Mouse (Mus musculus) MEL (cell line): ENCODE measurements around the gene Klb. TPM values are rescaled to one million over a fixed set of nuclear protein-coding genes. Genes with fewer than 3 reads are reported as not detected.

ENCODE experiments used
- DNase-seq: peaks from one replicate; pipeline ENCODE4 v3.0.0; 2011; ENCODE audit warnings: low read depth, low spot score
- H3K27ac ChIP-seq: 2 replicates; pipeline ENCODE4 v1.5.1; 2012; ENCODE audit warnings: low read depth, mild to moderate bottlenecking, control low read depth, low read length, moderate library complexity; ENCODE audit not compliant: control insufficient read depth
- H3K27me3 ChIP-seq, 2 experiments: fragments of 150-350 bp in 1 of 2; sonication (generic) in 1 of 2; 2 replicates each; pipeline ENCODE4 v1.6.1; 2012; ENCODE audit warnings: low read length in 2 of 2, mild to moderate bottlenecking in 2 of 2, improper control_type of control experiment in 1 of 2, moderate library complexity in 1 of 2; ENCODE audit not compliant: insufficient read depth in 2 of 2, control insufficient read depth in 1 of 2
- H3K36me3 ChIP-seq, 2 experiments: 2 replicates each; pipeline ENCODE4 v1.6.1; 2012 to 2014; ENCODE audit warnings: low read length in 2 of 2, improper control_type of control experiment in 1 of 2, inconsistent platforms in 1 of 2, mild to moderate bottlenecking in 1 of 2; ENCODE audit not compliant: insufficient read depth in 2 of 2, control insufficient read depth in 1 of 2
- H3K4me1 ChIP-seq, 2 experiments: fragments of 150-350 bp in 1 of 2; sonication (generic) in 1 of 2; 2 replicates each; pipeline ENCODE4 v1.6.1; 2012; ENCODE audit warnings: low read length in 2 of 2, improper control_type of control experiment in 1 of 2, mild to moderate bottlenecking in 1 of 2; ENCODE audit not compliant: insufficient read depth in 2 of 2, control insufficient read depth in 1 of 2
- H3K4me3 ChIP-seq, 2 experiments: fragments of 150-350 bp in 1 of 2; sonication (generic) in 1 of 2; 2 replicates each; pipeline ENCODE4 v1.5.1; 2012; ENCODE audit warnings: low read depth in 2 of 2, low read length in 2 of 2, mild to moderate bottlenecking in 2 of 2, moderate library complexity in 2 of 2, control low read depth in 1 of 2, improper control_type of control experiment in 1 of 2; ENCODE audit not compliant: control insufficient read depth in 1 of 2, insufficient read depth in 1 of 2
- H3K79me2 ChIP-seq: 2 replicates; pipeline ENCODE4 v1.6.1; 2012; ENCODE audit warnings: mild to moderate bottlenecking, low read length, moderate library complexity; ENCODE audit not compliant: control insufficient read depth, poor library complexity, insufficient read depth
- H3K9ac ChIP-seq: 2 replicates; pipeline ENCODE4 v1.6.1; 2012; ENCODE audit warnings: low read depth, mild to moderate bottlenecking, control low read depth, low read length, moderate library complexity; ENCODE audit not compliant: control insufficient read depth, poor library complexity, severe bottlenecking
- H3K9me3 ChIP-seq: fragments of 150-350 bp; sonication (generic); replicated peaks from 2 replicates; pipeline ENCODE4 v1.6.1; 2012; ENCODE audit warnings: mild to moderate bottlenecking, low read length, improper control_type of control experiment, moderate library complexity; ENCODE audit not compliant: insufficient read depth
- BHLHE40 ChIP-seq: IDR thresholded peaks from 2 replicates; pipeline ENCODE4 v1.6.1; 2012; ENCODE audit warnings: low read depth, mild to moderate bottlenecking, inconsistent platforms, low read length, improper control_type of control experiment, borderline replicate concordance
- CTCF ChIP-seq, 3 experiments: IDR thresholded peaks in 2 of 3; conservative IDR thresholded peaks in 1 of 3; 2 replicates each; pipeline ENCODE4 v1.5.1; 2011 to 2012; ENCODE audit warnings: low read length in 3 of 3, low read depth in 2 of 3, mild to moderate bottlenecking in 2 of 3, improper control_type of control experiment in 1 of 3, inconsistent platforms in 1 of 3, mixed read lengths in 1 of 3, moderate library complexity in 1 of 3; ENCODE audit not compliant: control insufficient read depth in 1 of 3, insufficient read depth in 1 of 3, poor library complexity in 1 of 3, severe bottlenecking in 1 of 3
- EP300 ChIP-seq, 2 experiments: IDR thresholded peaks; 2 replicates each; pipeline ENCODE4 v1.6.1; 2011; ENCODE audit warnings: improper control_type of control experiment in 2 of 2, low read length in 2 of 2, low read depth in 1 of 2, mild to moderate bottlenecking in 1 of 2
- GABPA ChIP-seq: IDR thresholded peaks from 2 replicates; pipeline ENCODE4 v1.6.1; 2012; ENCODE audit warnings: low read depth, mild to moderate bottlenecking, inconsistent platforms, low read length, improper control_type of control experiment, moderate library complexity
- HCFC1 ChIP-seq: IDR thresholded peaks from 2 replicates; pipeline ENCODE4 v1.6.1; 2012; ENCODE audit warnings: low read depth, mild to moderate bottlenecking, inconsistent platforms, low read length, improper control_type of control experiment, moderate library complexity
- JUND ChIP-seq: IDR thresholded peaks from 2 replicates; pipeline ENCODE4 v1.6.1; 2011; ENCODE audit warnings: low read depth, mild to moderate bottlenecking, improper control_type of control experiment, low read length
- MAZ ChIP-seq: IDR thresholded peaks from 2 replicates; pipeline ENCODE4 v1.6.1; 2012; ENCODE audit warnings: low read depth, mild to moderate bottlenecking, inconsistent platforms, low read length, improper control_type of control experiment
- MEF2A ChIP-seq: IDR thresholded peaks from 2 replicates; pipeline ENCODE4 v1.6.1; 2014; ENCODE audit warnings: low read depth, mild to moderate bottlenecking, inconsistent platforms, low read length, improper control_type of control experiment; ENCODE audit not compliant: poor library complexity, insufficient replicate concordance, severe bottlenecking; ENCODE audit errors: extremely low read depth
- MYB ChIP-seq: IDR thresholded peaks from 2 replicates; pipeline ENCODE4 v1.6.1; 2011; ENCODE audit warnings: mild to moderate bottlenecking, low read depth, low read length, improper control_type of control experiment
- MYC ChIP-seq: IDR thresholded peaks from 2 replicates; pipeline ENCODE4 v1.6.1; 2011; ENCODE audit warnings: low read depth, mild to moderate bottlenecking, low read length, improper control_type of control experiment, moderate library complexity
- NRF1 ChIP-seq: IDR thresholded peaks from 2 replicates; pipeline ENCODE4 v1.6.1; 2014; ENCODE audit warnings: low read depth, mild to moderate bottlenecking, inconsistent platforms, low read length, improper control_type of control experiment, moderate library complexity; ENCODE audit not compliant: poor library complexity, insufficient read depth, severe bottlenecking
- POLR2AphosphoS2 ChIP-seq: IDR thresholded peaks from 2 replicates; pipeline ENCODE4 v1.6.1; 2011; ENCODE audit warnings: low read length, improper control_type of control experiment
- POLR2AphosphoS5 ChIP-seq: IDR thresholded peaks from 2 replicates; pipeline ENCODE4 v1.6.1; 2012; ENCODE audit warnings: low read depth, borderline replicate concordance, mild to moderate bottlenecking, inconsistent platforms, low read length, moderate library complexity, mixed read lengths
- RAD21 ChIP-seq: IDR thresholded peaks from 2 replicates; pipeline ENCODE4 v1.6.1; 2011; ENCODE audit warnings: mild to moderate bottlenecking, low read depth, low read length, improper control_type of control experiment
- RCOR1 ChIP-seq: IDR thresholded peaks from 2 replicates; pipeline ENCODE4 v1.6.1; 2012; ENCODE audit warnings: low read depth, mild to moderate bottlenecking, inconsistent platforms, low read length, improper control_type of control experiment
- SIN3A ChIP-seq: IDR thresholded peaks from 2 replicates; pipeline ENCODE4 v1.6.1; 2012; ENCODE audit warnings: low read length, improper control_type of control experiment, inconsistent platforms
- SMC3 ChIP-seq: IDR thresholded peaks from 2 replicates; pipeline ENCODE4 v1.6.1; 2011; ENCODE audit warnings: low read depth, low read length, improper control_type of control experiment
- TAL1 ChIP-seq: IDR thresholded peaks from 2 replicates; pipeline ENCODE4 v1.6.1; 2012; ENCODE audit warnings: mild to moderate bottlenecking, inconsistent platforms, low read length, moderate library complexity, mixed read lengths
- TBP ChIP-seq: IDR thresholded peaks from 2 replicates; pipeline ENCODE4 v1.8.0; 2011; ENCODE audit warnings: low read depth, low read length, improper control_type of control experiment
- UBTF ChIP-seq: IDR thresholded peaks from 2 replicates; pipeline ENCODE4 v1.6.1; 2012; ENCODE audit warnings: low read depth, mild to moderate bottlenecking, inconsistent platforms, low read length, improper control_type of control experiment, moderate library complexity, borderline replicate concordance; ENCODE audit not compliant: insufficient read depth
- USF1 ChIP-seq: IDR thresholded peaks from 2 replicates; pipeline ENCODE4 v1.6.1; 2014; ENCODE audit warnings: low read depth, mild to moderate bottlenecking, inconsistent platforms, low read length, improper control_type of control experiment, moderate library complexity
- USF2 ChIP-seq, 2 experiments: IDR thresholded peaks; 2 replicates each; pipeline ENCODE4 v1.6.1; 2011 to 2012; ENCODE audit warnings: improper control_type of control experiment in 2 of 2, low read length in 2 of 2, borderline replicate concordance in 1 of 2, inconsistent platforms in 1 of 2, low read depth in 1 of 2, mild to moderate bottlenecking in 1 of 2; ENCODE audit not compliant: insufficient read depth in 1 of 2
- ZC3H11A ChIP-seq: IDR thresholded peaks from 2 replicates; pipeline ENCODE4 v1.6.1; 2012; ENCODE audit warnings: low read depth, mild to moderate bottlenecking, inconsistent platforms, low read length, improper control_type of control experiment
- ZKSCAN1 ChIP-seq: IDR thresholded peaks from 2 replicates; pipeline ENCODE4 v1.6.1; 2012; ENCODE audit warnings: low read depth, mild to moderate bottlenecking, inconsistent platforms, low read length, improper control_type of control experiment, moderate library complexity
- ZMIZ1 ChIP-seq: IDR thresholded peaks from 2 replicates; pipeline ENCODE4 v1.6.1; 2012; ENCODE audit warnings: low read depth, mild to moderate bottlenecking, inconsistent platforms, low read length, improper control_type of control experiment, moderate library complexity
- ZNF384 ChIP-seq: IDR thresholded peaks from 2 replicates; pipeline ENCODE4 v1.6.1; 2012; ENCODE audit warnings: low read depth, mild to moderate bottlenecking, inconsistent platforms, low read length, improper control_type of control experiment
- polyA plus RNA-seq, 2 experiments: library from polyadenylated mRNA; stranded (reverse) in 1 of 2; unstranded in 1 of 2; fragments of >175 nt in 1 of 2; fragments of >200 nt in 1 of 2; gene quantifications; 2 replicates each; pipeline versions ENCODE4 v1.2.1 to v1.2.4; 2012; ENCODE audit warnings: low replicate concordance in 2 of 2, low read depth in 1 of 2; ENCODE audit not compliant: insufficient read length in 2 of 2, insufficient read depth in 1 of 2, missing spikeins in 1 of 2
- total RNA-seq: library from RNA; depleted of rRNA; stranded (reverse); fragments of 300-350 nt; gene quantifications from 2 replicates; pipeline ENCODE4 v1.2.3, GENCODE M21; 2012

The Klb gene
- total and polyA plus RNA-seq, 3 experiments, result 0.04 TPM; not detected in 2

GRCm38 (mm10) chr5:65335298-65336074 lies 12.6 kb upstream of the Klb start, which contains the start of gene Rfc1 (continued):
- peak; percentile 91 for TF ChIP-seq SIN3A
- TF ChIP-seq RAD21, result no peak
- no peak for TF ChIP-seq ZKSCAN1
- TF ChIP-seq CTCF (IDR thresholded peaks at IDR 0.05 in 2 of 3, conservative IDR thresholded peaks at IDR 0.05 in 1 of 3; ENCODE audit: control insufficient read depth in 1 of 3, insufficient read depth in 1 of 3, low read depth in 2 of 3, low read length in 3 of 3, poor library complexity in 1 of 3, severe bottlenecking in 1 of 3), result no peak
- peak; percentile 73 for TF ChIP-seq POLR2AphosphoS2
- TF ChIP-seq TAL1, result no peak
- TF ChIP-seq ZC3H11A, result no peak
- TF ChIP-seq MEF2A, result no peak
- TF ChIP-seq JUND, result no peak

- Histone ChIP-seq H3K9me3 (no peaks in the 10 kb centered on the region), H3K9ac (peak overlapping the region; percentile 56), H3K27ac (peak overlapping the region; percentile 57), H3K79me2 (peaks cover 23% of the 10 kb centered on the region), H3K4me3 (peak overlapping the region; percentile 40 to 80), H3K4me1 (peaks cover 0 to 12% of the 10 kb centered on the region in 2 experiments; a peak in 2 of 4 replicates), H3K27me3 (no peaks in the 10 kb centered on the region), H3K36me3 (peaks cover 0 to 16% of the 10 kb centered on the region in 2 experiments; a peak in 3 of 4 replicates)
- no peak for TF ChIP-seq ZMIZ1
- TF ChIP-seq USF1, result peak; percentile 51; the same call in 1 of the 2 replicates
- no peak for TF ChIP-seq GABPA
- no peak for TF ChIP-seq RCOR1
- no peak for TF ChIP-seq ZNF384
- TF ChIP-seq SMC3, result no peak
- no peak for DNase-seq
Measured at GRCm38 (mm10) chr5:65336075-65336355, 12.1 kb upstream of the Klb start.

- H3K9me3 ChIP-seq, result no peaks in the 10 kb centered on the region
- H3K79me2 ChIP-seq, result peaks cover 15% of the 10 kb centered on the region
- no peak overlapping the region for H3K27ac ChIP-seq
- H3K27me3 ChIP-seq, result no peaks in the 10 kb centered on the region; a peak in 1 of 4 replicates
- H3K4me3 ChIP-seq, result no peak overlapping the region
- H3K9ac ChIP-seq, result no peak overlapping the region
- H3K4me1 ChIP-seq, result peaks cover 0 to 12% of the 10 kb centered on the region in 2 experiments; a peak in 2 of 4 replicates
- H3K36me3 ChIP-seq, result peaks cover 0 to 16% of the 10 kb centered on the region in 2 experiments; a peak in 2 of 4 replicates
- DNase-seq, result peak; percentile 52
- no peak for TF ChIP-seq ZKSCAN1
- TF ChIP-seq UBTF, result no peak
- no peak for TF ChIP-seq EP300 (IDR thresholded peaks at IDR 0.05; ENCODE audit: low read depth in 1 of 2, low read length in 2 of 2)
- TF ChIP-seq CTCF (IDR thresholded peaks at IDR 0.05 in 2 of 3, conservative IDR thresholded peaks at IDR 0.05 in 1 of 3; ENCODE audit: control insufficient read depth in 1 of 3, insufficient read depth in 1 of 3, low read depth in 2 of 3, low read length in 3 of 3, poor library complexity in 1 of 3, severe bottlenecking in 1 of 3), result peak; percentile 55 to 62 (median 58)
- TF ChIP-seq MEF2A, result no peak
- TF ChIP-seq MYC, result 0 out of 2 replicates have a peak, but pooled peaks have one; percentile 51
- TF ChIP-seq POLR2AphosphoS2, result no peak
- TF ChIP-seq USF2 (IDR thresholded peaks at IDR 0.05; ENCODE audit: borderline replicate concordance in 1 of 2, insufficient read depth in 1 of 2, low read depth in 1 of 2, low read length in 2 of 2), result no peak
- no peak for TF ChIP-seq TBP
- TF ChIP-seq HCFC1, result no peak
- no peak for TF ChIP-seq POLR2AphosphoS5
- TF ChIP-seq USF1, result no peak
- no peak for TF ChIP-seq MYB
- TF ChIP-seq NRF1, result no peak
- peak; percentile 38 for TF ChIP-seq SMC3
- no peak for TF ChIP-seq TAL1
- no peak for TF ChIP-seq BHLHE40
- TF ChIP-seq MAZ, result no peak
Measured at GRCm38 (mm10) chr5:65338394-65338793, 9.7 kb upstream of the Klb start.
